Mouse (Mus musculus): Measurements from ENCODE around the gene Pde11a.

The Pde11a gene

GRCm38 (mm10) chr2:76141136-76141535 lies 197.4 kb downstream of the Pde11a start:
- no peak for DNase-seq

DNA sequence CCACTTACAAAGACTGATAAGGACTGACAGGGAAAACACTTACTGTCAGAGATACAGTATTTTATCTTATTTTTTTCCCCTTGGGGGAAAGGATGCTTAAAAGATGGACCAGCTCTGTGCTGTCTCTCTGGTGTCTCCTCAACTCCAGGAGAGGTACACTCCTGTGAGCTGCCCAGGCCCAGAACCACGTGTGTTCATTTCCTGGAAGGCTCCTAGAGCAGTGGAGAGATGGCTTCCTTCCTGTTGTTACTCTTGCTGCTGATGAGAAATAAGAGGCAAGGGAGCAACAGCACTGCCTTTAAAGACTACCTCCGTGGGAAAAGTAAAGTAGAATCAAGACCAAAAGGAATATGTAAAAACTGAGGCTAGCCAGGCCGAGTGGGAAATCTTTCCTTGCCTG lies 205.6 kb downstream of the Pde11a start:
- no peak for DNase-seq

DNA sequence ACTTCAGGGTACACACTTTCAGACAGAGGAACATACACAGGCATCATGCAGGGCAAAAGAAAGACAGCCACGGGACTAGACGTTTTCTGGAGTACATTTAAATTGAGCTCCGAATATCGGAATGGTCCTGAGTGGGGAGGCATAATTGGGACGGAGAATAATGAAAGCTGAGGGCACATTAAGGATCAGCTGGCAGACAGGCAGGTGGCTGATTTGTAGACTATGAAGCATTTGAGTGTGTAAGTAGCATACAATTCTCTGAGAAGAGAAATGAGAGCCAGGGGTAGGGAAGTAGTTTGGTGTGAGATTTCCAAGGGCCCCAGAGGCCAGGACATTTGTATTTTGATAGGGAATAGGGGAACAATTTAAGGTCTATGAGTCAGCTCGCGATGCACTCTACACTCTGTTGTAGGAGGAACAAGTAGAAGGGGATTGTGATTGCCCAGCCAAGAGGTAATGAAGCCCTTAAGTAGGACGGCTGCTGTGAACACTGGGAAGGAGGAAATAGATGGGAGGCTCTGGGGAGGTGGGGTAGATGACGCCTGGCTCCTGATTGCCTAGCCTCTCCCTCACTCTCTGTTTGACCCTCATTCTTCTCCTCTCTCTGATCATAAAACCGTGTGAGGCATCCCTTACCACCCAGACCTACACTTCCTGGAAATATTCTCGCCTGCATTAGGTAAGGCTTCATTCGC lies 208.5 kb downstream of the Pde11a start:
- DNase-seq, result no peak

DNA sequence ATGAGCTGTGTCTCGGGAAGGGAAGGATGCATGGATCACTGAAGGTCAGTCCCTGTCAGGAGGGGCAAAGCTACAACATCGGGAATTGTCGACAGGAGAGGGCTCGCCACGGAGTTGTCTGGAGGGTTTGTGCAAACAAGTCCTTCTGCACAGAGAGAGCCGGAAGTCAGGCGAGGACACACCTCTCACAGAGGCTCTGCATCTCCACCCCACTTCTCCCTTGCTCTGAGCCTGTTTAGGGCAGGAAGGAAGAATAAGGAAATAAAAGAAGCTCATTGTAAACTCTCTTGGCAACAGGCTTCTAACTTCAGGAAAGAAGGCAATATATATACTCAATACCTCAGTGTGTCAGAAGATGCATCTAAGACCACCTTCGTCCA lies 209.5 kb downstream of the Pde11a start:
- no peak for DNase-seq

GRCm38 (mm10) chr2:76128105-76129057 lies 210.2 kb downstream of the Pde11a start:
- no peak for DNase-seq

GRCm38 (mm10) chr2:76126651-76127050 lies 211.9 kb downstream of the Pde11a start:
- no peak for DNase-seq

DNA sequence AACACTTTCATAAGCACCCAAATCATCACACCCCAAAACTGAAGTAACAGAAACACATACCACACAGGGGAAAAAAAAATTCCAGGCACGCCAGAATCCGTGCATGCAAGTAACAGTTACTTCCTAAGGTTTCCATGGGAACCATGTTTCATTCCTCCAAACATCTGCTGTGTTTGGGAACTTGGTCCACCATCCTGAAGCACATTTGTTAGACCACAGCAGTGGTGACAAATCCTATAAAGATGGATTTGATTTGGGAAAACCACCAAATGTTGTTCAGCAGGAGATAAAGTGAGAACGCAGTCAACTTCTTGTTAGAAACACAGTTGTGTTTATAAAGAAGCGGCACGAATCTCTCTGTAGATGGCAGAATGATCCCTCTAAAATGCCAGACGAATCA lies 213.8 kb downstream of the Pde11a start:
- no peak for DNase-seq

- no peak for DNase-seq
These were observed 216.4 kb downstream of the Pde11a start for GRCm38 (mm10) chr2:76122167-76122566.

DNA sequence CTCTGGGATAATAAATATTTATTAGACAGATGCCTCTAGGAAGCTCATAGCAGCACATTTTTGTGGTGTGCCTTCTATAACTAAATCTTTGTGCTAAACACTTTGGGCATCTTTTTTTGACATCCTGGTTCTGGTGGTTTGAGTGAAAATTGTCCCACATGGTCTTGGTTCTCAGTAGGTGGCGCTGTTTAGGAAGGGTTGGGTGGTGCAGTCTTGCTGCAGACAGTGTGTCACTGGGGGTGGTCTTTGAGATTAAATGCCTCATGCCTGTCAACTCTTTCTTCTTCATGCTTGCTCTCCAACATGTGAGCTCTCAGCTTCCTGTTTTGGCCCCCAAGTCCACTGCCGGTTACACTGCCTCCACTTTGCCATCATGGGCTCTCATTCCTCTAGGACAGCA lies 218.7 kb downstream of the Pde11a start:
- DNase-seq, result no peak

DNA sequence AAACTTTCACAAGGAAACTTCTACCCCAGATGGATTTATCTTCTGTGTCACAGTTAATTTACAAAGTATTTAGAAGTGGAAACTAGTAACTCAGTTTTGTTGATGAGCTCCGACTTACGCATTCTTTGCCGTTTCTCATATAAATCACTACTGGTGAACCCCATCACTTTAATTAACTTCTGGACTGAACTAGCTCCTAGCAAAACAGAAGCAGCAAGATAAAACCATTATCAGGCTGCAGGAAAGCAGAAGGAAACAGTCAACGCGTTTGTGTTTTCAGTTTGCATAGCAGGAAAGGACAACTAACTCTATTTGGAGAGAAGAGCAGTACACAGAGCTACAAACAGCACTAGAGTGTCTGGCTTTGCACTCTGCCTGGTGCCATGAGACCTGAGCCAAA lies 220.1 kb downstream of the Pde11a start:
- DNase-seq, result no peak

DNA sequence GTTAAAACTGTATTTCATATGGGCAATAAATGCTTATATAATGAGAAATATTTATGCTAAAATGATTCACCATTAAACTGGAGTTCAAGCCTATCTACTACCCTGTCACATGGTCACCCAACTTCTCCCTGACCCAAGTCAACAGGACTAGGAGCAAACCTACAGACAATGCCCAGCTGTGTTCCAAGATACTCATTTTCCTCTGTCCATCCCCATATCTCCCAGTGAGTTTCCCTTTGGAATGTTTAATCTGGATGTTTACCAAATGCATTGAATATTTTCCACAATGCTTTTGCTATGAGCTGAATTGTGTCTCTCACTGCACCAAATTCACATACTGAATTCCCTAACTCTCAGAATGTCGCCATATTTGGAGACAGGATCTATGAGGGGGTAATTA lies 221.4 kb downstream of the Pde11a start:
- DNase-seq, result no peak

DNA sequence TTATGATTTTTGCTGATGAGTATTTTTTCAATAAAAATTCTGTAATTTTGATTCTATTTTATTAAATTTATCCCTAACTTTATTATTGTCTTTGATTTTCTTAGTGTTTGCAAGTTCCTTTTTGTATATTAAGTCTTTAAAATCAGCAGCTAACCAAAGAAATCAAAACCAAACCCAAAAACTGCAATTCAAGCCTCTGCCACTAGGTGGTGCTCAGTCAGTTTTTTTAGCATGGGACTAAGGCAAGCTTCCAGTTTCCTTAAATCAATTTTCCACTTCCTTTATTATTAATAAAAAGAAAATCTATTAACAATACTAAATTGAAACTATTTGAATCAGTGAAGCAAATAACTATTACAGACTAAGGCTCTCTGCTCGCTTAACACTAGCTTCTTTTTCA lies 222.9 kb downstream of the Pde11a start:
- DNase-seq, result peak; percentile 26 to 57

DNA sequence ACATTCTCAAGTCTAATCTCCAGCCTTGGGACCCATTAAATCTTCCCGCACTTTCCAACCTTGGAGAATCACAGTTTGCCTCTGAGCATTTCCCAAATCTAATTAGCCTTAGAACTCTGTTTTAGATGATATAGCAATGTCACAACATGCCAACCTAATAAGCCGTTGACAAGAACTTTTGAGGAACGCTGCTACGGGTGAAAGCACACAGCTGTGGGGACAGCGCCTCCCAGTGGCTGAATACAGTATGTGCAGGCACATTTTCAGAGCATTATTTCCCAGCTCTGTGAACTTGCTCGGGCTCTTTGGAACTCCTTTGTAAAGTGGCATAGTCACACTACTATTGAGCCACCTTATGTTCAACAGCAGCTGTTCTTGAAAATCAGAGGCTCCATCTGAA lies 223.8 kb downstream of the Pde11a start:
- DNase-seq, result peak; percentile 5 to 6

GRCm38 (mm10) chr2:76109653-76110052 lies 228.9 kb downstream of the Pde11a start:
- no peak for DNase-seq

- no peak for DNase-seq
These were observed 236.5 kb downstream of the Pde11a start for GRCm38 (mm10) chr2:76101889-76102602.

DNA sequence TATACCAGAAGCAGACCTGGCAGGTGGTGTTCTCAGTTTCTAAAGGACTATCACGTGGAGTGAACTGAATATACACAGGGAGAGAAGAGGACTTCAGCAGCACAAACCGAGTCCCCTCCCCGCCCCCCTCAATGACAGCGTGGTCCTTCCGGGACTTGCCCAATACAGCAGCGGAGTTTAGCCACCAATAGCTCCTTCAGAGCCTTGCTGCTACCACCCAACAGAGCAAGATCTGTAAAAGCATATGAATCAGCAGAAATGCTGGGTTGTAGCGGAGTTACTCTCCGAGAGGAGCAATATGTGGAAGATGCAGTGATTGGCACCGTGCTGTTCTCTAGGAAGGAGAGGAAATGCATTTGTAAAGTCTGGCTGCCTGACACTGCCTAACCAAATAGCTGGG lies 238.0 kb downstream of the Pde11a start:
- DNase-seq, result no peak

- DNase-seq, result no peak
These were observed 238.7 kb downstream of the Pde11a start for GRCm38 (mm10) chr2:76099726-76100347.

GRCm38 (mm10) chr2:76098381-76098780 lies 240.2 kb downstream of the Pde11a start:
- DNase-seq, result no peak

GRCm38 (mm10) chr2:76097847-76098246 lies 240.7 kb downstream of the Pde11a start:
- DNase-seq, result no peak

DNA sequence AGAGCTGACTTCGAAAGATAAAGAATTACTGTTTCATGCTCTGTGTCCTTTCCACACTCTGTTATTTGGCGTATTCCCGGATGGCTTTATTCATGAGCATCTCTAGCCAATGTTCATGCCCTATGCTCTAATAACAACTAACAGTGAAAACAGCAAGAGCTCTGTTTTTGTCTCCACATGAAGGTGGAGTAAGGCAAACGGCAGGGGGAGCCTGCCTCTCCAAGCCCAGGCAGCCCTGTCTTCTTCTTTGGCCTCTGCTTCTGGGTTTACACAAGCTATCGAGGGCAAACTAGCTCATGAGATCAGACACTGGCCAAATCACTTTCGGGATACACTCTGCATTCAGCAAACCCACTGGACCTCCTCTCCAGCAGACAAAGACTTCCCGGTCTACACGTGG lies 241.3 kb downstream of the Pde11a start:
- DNase-seq, result no peak

DNA sequence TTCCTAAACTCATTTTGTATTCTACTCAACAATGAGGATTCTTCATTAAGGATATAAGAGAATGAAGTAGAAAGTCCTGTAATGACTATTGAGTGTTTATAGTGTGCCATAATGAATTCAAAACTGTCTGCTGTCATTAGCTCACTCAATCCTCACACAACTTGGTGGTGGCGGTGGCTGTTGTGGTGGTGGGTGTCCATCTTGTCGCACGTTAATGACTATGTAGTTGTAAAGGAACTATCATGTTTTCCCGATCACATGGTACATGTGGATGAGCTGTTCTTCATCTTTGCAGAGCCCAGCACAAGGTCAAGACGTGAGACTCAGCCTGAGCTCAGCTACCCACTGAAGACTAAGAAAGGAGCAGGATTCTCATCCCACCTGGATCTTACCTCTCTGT lies 242.7 kb downstream of the Pde11a start:
- DNase-seq, result no peak

GRCm38 (mm10) chr2:76090506-76090905 lies 248.1 kb downstream of the Pde11a start:
- no peak for DNase-seq

DNA sequence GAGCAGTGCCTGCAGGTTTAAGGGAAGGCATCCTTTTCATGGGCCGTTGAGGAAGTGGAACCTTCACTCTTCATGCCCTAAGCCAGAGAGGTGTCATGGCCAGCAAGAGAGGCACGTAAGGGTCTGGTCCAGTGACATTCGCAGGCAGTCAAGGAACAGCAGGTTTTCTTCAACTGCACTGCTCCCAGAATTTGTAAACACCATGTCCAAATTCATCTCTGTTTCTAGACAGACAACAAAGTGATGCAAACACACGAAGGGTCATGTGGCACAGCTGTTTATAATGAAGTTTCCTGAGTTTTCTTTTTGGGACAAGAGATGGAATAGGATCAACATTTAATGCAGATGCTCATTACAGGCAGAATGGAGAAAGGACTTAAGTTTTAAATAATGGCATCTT lies 249.7 kb downstream of the Pde11a start:
- DNase-seq, result no peak

Data from cerebellum, postnatal 36 days (tissue).